Mouse (Mus musculus) forelimb bud, embryonic 11.5 days (tissue): ENCODE measurements at regions not wholly inside any gene's neighbourhood (a gene's known extent, or its start where the extent isn't known, plus 50 kb on each side); places are given as distances from the start of the nearest gene placed in this dataset.

Experiments
- DNase-seq: peaks from one replicate; pipeline ENCODE4 v3.0.0-alpha.2; 2012; ENCODE audit warnings: low read depth, low spot score

DNA sequence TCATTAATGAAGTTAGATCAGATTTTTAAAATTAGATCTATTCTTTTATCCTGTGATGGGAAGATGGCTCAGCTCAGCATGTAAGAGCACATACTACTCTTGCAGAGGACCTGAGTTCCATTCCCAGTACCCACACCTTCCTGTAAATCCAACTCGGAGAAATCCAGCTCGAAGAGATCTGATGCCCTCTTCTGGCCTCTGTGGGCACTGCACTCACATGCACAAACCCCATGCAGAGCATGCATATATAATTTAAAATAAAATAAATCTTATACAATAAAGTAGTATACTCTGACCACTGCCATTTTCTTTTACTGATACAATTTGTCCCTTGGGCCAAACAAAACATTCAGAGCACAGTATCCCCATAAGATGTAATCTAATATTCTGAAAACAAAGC lies 245.2 kb downstream of the Prdm2 start:
- DNase-seq = no peak

DNA sequence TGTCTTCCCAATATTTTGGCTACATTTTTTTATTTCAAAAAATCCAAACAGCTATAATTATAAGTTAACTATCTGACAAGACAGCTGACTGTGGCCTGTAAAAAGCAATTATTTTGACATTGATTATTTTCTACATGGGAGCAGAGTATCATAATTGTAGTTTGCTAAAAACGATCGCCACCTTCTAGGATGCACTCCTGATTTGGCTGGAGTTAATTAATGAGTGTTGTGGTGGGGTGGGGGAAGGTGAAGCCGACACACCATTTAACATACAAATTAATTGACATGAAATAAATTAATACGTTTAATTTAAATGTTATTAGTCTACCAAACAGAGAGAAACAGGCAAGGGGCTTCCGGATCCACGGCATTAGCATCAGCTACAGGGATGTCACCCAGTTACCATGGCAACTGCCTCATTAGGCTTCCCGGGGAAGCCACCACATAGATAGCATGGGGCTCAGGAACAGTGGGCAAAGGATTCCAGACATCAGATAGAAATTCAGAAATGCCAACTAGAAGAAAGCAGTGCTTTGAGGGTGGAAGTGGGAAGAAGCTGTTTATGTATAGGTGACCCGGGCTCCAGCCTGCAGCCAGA lies 255.9 kb downstream of the Prdm2 start:
- DNase-seq = no peak

DNA sequence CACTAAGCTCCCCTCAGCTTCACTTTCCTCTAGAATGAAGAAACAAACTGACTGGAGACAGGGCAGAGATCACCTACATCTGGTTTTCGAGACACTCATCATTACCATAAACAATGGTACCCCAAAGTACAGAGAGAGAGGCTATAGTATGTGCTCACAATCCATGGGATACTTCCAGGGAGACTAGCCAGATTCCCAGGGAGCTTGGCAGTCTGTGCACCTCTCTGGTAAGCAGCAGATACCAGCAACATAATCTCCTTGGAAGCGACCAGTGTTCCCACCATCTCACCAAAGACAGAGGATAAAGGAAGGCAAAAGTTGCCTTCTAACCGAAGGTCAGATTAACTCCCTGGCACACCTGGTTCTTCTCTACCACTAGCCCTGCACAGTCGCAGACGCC lies 256.4 kb downstream of the Prdm2 start:
- no peak for DNase-seq

DNA sequence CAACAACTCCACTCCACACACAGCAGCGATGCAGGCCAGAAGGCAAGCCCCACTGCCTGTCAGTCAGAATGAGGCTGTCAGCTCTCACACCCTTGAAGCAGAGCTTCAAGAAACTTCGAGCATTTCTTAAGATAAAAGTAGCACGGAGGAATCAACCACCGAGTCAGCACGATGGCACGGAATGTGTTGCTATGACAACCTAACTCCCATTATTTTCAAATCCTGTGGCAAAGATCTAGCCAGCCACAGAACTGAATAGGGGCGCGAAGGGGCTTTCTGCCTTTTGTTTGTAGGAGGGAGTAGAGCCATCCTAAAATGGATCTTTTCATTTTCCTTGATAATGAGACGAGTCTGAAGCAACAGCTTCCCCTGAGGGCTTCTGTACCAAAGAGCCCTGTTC lies 259.1 kb downstream of the Prdm2 start:
- DNase-seq = no peak

- no peak for DNase-seq
Observed at GRCm38 (mm10) chr4:142952879-142953278, 259.9 kb downstream of the Prdm2 start.

DNA sequence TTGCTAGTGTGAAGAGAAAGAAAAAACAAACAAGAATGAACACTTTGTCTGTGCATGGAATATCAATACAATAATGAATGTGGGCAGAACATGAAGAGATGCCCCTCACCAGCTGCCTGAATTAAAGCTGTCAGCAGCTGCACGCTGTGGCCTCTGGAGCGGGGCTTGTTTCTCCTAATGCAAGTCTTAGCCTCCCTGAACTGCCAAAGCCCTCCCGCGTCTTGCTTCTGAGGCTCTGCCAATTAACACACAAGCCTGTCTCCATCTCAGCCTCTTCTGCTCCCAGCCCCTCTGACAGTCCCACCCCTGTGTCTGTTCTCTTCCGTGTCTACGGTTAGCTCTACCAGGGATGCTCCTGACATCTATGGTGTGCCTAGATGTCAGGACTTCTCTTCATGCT lies 265.1 kb downstream of the Prdm2 start:
- DNase-seq = no peak

- no peak for DNase-seq
Observed at GRCm38 (mm10) chr4:142933627-142934026, 279.2 kb downstream of the Prdm2 start.

DNA sequence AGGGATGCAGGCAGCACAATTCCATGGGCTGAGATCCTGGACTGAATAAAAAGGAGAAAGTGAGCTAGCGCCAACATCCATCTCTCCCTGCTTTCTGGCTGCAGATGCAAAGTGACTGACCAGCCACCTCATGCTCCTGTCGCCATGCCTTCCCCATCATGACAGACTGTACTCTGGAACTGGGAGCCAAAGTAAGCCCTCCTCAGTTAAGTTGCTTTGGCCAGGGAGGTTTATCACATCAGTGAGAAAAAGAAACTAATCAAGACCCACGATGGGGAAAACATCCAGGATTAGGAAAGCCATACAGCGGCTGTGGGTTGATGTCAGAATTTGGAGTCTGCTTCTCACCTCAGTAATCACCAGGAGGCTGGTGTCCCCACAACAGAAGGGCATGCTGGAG lies 283.6 kb downstream of the Prdm2 start:
- DNase-seq = no peak

DNA sequence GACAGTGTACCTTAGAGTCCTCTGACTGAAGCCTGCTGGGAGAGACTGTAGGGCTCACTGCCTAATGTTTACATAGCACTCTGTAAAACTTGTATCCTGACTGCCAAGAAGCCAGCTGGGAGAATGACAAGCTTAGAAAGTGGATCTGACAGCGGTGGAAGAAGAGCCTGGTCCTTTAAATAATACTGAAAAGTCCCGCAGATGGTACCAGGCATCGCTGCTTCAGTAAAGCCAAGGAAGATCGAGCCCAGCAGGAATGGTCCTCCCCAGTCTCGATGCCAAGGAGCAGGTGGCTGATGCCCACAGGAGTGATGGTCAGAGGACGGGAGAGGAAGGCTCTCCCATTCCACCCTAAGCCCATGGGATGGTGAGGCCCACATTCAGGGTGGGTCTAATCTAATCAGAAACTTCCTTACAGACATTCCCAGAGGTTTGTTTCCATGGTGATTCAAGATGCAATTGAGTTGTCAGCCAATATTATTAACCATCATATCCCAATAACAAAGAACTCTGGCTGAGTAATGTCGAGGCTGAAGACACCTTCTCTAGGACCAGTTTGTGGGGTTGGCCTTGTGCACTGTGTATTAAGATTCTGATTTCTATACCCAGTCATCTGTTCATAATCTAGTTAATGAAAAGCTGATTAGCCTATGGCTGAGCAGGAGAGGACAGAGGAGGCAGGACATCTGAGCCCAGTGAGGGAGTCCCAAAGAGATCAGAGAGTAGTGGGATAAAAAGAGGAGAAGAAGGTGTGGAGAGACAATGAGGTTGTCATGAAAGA lies 285.3 kb downstream of the Prdm2 start:
- no peak for DNase-seq

GRCm38 (mm10) chr4:142925111-142925510 lies 287.7 kb downstream of the Prdm2 start:
- DNase-seq = no peak

DNA sequence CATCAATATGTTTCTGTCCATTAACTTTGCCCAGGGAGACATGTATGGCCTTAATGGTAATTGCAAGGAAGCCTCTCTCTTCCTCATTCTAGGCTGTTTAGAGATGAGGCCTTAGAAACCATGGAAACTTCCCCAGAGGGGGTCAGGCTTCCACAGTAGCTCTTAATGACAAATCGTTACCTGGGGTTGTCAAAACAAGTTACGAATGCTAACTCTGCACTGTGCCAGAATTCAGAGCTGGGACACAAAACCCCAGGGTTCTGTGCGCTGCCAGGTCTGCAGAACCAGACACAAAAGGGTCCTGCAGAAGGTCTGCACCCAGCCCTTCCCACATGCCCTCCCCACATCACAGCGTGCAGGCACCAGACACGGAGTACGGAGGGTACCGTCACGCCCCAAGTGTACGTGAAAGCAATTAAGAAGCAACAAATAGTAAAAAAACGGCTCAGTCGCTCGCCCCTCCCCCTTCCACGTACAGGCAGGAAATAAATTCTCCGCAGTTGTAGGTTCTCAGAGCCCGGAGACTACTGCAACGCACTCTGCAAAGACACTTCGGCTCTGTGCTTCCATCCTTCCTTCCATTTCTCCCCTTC lies 303.3 kb downstream of the Prdm2 start:
- DNase-seq = peak; percentile 42

- DNase-seq = no peak
Observed at GRCm38 (mm10) chr4:142908782-142909181, 304.0 kb downstream of the Prdm2 start.

- DNase-seq = no peak
Observed at GRCm38 (mm10) chr4:142903356-142904032, 309.3 kb downstream of the Prdm2 start.

DNA sequence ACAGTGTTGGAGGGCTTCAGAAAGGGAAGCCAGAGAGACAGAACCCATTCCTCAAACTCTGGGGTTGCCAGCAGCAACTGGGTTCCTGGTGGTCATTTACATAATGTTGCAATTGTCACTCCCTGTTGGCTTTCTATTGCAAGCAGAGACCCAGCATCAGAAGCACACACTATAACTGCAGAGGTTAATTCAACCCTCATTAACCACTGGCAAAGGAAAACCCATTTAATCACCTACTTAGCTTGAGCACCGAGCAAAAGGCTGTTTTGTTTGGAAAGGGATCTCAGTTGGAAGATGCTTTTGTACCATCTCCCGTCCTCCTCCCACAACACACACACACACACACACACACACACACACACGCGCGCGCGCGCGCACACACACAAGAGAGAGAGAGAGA lies 312.0 kb downstream of the Prdm2 start:
- DNase-seq = no peak

- no peak for DNase-seq
Observed at GRCm38 (mm10) chr4:142898994-142899393, 313.8 kb downstream of the Prdm2 start.

GRCm38 (mm10) chr4:142890711-142891110 lies 322.1 kb downstream of the Prdm2 start:
- DNase-seq = no peak

DNA sequence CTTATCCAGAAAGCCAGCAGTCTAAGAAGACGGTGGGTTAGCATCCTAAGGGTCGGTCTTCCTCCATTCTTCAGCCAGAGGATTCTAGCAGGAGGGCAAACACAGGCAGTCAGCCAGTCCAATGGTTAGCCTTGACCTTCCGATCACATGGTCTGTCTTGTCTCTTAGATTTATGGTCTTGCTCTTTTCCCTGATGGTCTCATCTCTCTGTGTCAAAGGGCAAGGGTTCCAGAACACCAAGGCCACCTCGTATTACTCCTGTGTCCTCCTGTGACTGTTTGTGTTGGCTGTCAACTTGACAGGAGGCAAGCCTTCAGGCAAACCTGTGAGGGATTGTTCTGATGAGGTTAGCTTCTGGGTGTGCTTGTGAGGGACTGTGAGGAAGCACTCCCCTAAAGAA lies 323.9 kb downstream of the Prdm2 start:
- DNase-seq = no peak

DNA sequence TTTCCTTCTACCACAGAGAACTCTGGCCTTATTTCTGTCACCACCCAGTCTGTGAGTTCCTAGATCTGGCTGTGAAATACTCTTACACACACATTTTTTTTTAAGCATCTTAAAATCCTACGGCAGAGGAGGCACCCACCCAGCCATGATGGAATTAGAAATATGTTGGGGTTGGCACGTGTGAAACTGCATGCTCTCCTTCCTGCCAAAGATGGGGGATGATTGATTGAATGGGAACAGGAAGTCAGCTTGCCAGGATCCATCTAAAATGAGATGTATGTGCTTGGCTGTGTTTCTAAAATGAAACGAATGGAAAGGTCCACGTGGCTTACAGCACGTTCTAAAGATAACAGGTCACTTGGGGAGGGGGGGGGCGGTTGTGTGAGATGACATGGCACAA lies 324.9 kb downstream of the Prdm2 start:
- no peak for DNase-seq

- peak; percentile 73 for DNase-seq
Observed at GRCm38 (mm10) chr4:142880323-142880759, 332.5 kb downstream of the Prdm2 start.

DNA sequence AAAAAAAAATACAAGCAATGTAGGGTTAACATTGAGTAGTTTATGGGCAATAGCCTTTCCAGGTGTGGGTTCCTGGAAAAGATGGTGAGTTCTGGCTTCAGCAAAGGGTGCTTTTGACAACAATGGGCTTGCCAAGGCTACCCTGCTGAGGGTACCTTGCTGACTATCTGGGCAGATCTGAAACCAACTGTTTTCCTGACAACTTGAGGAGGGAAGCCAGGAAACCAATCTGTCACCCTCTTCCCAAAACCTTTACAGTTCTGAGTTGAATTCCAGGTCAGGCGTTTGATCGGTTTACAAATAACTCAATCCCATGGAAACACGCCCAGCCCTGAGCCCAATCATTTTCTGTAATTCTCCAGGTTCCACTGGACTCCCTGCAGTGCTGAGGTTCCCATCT lies 336.6 kb downstream of the Prdm2 start:
- no peak for DNase-seq

- no peak for DNase-seq
Observed at GRCm38 (mm10) chr4:142875105-142875504, 337.7 kb downstream of the Prdm2 start.

GRCm38 (mm10) chr4:142866341-142866740 lies 346.5 kb downstream of the Prdm2 start:
- no peak for DNase-seq
